Mouse (Mus musculus) C2C12 (cell line): ENCODE measurements around the gene Rufy3.

Source experiments
- CEBPB ChIP-seq: IDR thresholded peaks from one replicate; pipeline ENCODE4 v1.6.1; 2011; ENCODE audit warnings: low read depth, mild to moderate bottlenecking, control low read depth, moderate library complexity
- CTCF ChIP-seq: IDR thresholded peaks from one replicate; pipeline ENCODE4 v1.5.1; 2011; ENCODE audit not compliant: control insufficient read depth, insufficient read depth, insufficient read length
- MYOD1 ChIP-seq: IDR thresholded peaks from one replicate; pipeline ENCODE4 v1.6.1; 2011; ENCODE audit warnings: low read depth; ENCODE audit not compliant: control insufficient read depth, insufficient read length
- MYOG ChIP-seq: IDR thresholded peaks from one replicate; pipeline ENCODE4 v1.6.1; 2011; ENCODE audit not compliant: control insufficient read depth, insufficient read length; ENCODE audit errors: extremely low read depth

DNA sequence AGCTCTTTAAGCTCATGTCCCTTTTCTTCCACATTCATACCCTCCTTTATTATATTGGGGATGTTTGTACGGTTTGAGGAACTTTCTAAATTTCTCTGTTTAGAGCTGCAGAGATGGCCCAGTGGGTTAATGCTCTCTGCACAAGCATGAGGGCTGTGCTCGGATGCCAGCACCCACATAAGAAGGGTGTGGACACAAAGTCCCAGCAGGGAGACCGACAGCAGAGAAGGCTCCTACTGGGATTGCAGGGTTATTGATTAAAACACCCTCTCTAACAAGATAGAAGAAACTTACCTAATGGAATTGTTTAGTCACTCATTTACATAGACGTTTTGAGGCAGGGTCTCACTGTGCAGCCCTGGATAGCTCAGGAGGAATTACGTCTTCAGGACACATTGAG, 23.6 kb downstream of the Rufy3 start:
- no peak for TF ChIP-seq CTCF
- TF ChIP-seq CEBPB: no peak
- no peak for TF ChIP-seq MYOG
- no peak for TF ChIP-seq MYOD1
